Mouse (Mus musculus) cerebellum, adult 11-12 months (tissue): ENCODE data around the gene Gm13275.
"Not testable (repeated sequence)": the region's sequence is repeated elsewhere in the genome, so short reads cannot be mapped to it uniquely, and the experiment has no call there.

ENCODE experiments used
- DNase-seq: peaks from one replicate; pipeline ENCODE4 v3.0.0; 2022

The Gm13275 gene

DNA sequence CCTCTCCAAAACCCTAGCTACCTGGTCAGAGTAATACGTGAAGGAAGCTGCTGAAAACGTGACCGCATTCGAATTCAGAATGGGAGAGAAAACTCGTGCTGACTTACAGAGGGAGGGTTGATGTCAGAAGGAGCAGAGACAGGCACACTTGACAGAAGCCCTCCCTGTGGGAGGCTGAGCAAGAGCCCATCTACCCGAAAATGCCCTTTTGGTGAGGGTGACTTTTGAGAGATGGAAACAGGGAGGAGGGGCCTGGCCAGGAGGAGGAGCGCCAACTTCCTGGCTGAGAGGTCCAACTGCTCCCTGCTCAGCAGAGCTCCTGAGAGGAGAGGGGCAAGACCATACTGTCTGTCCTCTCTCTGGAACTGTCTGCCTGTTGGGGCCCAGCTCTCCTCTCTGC is 5.1 kb downstream of the Gm13275 start, which contains the start of gene Gm13285:
Gm13285 (plus strand) TSS at position 301 of the 400 bp plus-strand sequence.
- not testable (repeated sequence) for DNase-seq

DNA sequence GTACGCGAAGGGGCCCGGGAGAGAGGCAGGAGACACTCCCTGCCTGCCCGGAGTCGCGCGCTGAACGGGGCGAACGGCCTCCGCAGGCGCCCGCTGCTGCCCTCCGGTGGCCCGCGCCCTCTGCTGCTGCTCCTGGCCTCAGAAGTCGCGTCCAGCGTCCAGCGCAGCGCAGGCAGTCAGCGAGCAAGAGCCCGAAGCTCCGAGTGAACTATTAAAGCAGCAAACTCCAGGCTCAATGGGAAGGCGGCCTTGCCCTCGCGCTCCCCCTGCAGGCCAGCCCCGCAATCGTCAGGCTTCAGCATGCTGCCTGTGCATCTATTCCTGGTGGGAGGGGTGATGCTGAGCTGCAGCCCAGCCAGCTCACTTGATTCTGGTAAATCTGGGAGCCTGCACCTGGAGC is 8.7 kb downstream of the Gm13275 start, which contains the start of gene Gm13287:
Gm13287 (plus strand) TSS at position 301 of the 400 bp plus-strand sequence.
- not testable (repeated sequence) for DNase-seq

DNA sequence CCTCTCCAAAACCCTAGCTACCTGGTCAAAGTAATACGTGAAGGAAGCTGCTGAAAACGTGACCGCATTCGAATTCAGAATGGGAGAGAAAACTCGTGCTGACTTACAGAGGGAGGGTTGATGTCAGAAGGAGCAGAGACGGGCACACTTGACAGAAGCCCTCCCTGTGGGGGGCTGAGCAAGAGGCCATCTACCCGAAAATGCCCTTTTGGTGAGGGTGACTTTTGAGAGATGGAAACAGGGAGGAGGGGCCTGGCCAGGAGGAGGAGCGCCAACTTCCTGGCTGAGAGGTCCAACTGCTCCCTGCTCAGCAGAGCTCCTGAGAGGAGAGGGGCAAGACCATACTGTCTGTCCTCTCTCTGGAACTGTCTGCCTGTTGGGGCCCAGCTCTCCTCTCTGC is 10.9 kb downstream of the Gm13275 start, which contains the start of gene Gm13288:
Gm13288 (plus strand) TSS at position 301 of the 400 bp plus-strand sequence.
- not testable (repeated sequence) for DNase-seq

DNA sequence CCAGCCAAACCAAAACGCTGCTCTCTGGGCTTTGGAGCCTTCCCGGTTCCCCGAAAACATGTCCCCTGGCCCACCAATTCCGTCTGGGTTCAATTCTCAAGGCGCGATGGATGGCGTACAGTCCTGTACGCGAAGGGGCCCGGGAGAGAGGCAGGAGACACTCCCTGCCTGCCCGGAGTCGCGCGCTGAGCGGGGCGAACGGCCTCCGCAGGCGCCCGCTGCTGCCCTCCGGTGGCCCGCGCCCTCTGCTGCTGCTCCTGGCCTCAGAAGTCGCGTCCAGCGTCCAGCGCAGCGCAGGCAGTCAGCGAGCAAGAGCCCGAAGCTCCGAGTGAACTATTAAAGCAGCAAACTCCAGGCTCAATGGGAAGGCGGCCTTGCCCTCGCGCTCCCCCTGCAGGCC is 11.5 kb downstream of the Gm13275 start:
- DNase-seq = peak; percentile 39

DNA sequence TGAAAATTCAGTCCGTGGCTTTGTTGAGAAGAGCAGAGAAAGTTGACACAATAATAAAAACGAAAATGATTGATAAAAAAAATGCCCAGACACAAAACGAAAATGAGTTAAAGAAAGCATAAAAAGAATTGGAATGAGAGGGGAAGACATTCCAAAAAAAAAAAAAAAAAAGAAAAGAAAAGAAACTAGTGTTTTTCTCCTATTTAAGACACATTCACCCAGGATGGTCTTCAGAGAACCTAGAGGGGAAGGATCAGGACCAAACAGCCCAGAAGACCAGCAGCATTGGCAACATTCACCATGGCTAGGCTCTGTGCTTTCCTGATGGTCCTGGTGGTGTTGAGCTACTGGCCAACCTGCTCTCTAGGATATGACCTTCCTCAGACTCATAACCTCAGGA is 21.6 kb downstream of the Gm13275 start, which contains the start of gene Ifna7:
Ifna7 (plus strand) TSS at position 301 of the 400 bp plus-strand sequence.
- DNase-seq = no peak

DNA sequence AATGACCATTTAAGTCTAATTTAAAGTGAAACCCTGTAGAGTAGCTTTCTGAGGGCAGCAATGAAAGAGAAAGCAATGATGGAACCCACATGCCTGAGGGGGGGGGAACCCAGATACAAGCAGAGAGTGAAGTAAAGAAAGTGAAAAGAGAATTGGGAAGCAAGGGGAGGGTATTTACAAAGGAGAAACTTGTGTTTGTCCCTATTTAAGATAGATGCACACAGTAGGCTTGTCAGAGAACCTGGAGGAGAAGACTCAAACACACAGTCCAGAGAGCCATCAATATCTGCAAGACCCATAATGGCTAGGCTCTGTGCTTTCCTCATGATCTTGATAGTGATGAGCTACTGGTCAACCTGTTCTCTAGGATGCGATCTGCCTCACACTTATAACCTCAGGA is 25.4 kb downstream of the Gm13275 start, which contains the start of gene Ifna11:
Ifna11 (plus strand) TSS at position 301 of the 400 bp plus-strand sequence.
- DNase-seq = no peak

DNA sequence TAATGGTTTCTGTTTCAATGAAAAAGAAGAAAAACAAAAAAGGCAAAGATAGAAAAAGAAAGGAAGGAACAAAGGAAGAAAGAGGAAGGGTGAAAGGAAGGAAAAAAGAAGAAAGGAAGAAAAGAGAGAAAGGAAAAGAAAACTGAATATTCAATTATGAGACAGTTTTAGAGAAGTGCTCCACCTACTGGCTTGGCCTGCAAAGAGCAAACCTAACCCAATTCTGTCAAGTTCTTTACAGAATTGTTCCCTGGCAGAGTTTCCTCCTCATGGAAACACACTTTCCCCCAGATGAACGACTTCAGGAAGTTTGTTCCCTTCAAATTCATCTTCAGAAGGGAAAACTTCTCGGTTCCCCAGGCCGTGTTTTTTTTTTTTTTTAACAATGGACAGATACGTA is 28.7 kb downstream of the Gm13275 start:
- DNase-seq = no peak

DNA sequence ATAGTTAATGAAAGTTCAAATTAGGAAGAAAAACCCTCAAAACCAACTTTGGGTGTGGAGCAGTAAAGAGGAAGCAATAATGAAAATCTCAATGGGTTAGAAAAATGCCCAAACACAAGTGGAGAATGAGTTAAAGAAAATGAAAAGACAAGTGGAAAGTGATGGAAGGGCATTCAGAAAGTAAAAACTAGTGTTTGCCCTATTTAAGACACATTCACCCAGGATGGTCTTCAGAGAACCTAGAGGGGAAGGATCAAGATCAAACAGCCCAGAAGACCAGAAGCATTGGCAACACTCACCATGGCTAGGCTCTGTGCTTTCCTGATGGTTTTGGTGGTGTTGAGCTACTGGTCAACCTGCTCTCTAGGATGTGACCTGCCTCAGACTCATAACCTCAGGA is 32.8 kb downstream of the Gm13275 start, which contains the start of gene Ifna6:
Ifna6 (plus strand) TSS at position 301 of the 400 bp plus-strand sequence.
- DNase-seq = not testable (repeated sequence)

DNA sequence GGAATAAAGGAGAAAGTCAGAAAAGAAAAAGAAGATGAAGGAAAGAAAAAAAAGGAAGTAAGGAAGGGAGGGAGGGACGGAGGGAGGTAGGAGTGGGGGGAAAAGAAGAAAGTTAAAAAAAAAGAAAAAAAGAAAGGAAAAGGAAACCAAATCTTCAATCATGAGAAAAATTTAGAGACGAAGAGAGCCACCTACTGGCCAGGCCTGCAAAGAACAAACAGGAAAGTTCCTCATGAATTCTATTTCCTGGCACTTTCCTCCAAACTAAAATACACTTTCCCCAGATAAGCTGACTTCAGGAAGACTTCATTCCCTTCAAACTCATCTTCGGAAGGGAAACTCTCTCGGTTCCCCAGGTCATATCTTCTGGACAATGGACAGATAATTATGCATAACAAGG is 36.2 kb downstream of the Gm13275 start:
- DNase-seq = no peak

DNA sequence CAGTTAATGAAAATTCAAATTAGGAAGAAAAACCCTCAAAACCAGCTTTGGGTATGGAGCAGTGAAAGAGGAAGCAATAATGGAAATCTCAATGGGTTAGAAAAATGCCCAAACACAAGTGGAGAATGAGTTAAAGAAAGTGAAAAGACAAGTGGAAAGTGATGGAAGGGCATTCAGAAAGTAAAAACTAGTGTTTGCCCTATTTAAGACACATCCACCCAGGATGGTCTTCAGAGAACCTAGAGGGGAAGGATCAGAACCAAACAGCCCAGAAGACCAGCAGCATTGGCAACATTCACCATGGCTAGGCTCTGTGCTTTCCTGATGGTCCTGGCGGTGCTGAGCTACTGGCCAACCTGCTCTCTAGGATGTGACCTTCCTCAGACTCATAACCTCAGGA is 40.9 kb downstream of the Gm13275 start, which contains the start of gene Ifna5:
Ifna5 (plus strand) TSS at position 301 of the 400 bp plus-strand sequence.
- DNase-seq = not testable (repeated sequence)

DNA sequence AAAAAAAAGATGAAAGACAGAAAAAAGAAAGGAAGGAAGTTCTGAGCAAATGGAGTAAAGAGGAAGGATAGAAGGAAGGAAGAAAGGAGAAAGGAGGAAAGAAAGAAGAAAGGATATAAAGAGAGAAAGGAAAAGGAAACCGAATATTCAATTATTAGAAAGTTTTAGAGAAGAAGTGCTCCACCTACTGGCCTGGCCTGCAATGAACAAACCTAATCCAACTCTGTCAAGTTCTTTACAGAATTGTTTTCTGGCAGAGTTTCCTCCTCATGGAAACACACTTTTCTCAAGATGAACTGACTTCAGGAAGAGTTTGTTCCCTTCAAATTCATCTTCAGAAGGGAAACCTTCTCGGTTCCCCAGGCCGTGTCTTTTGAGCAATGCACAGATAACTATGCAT is 44.5 kb downstream of the Gm13275 start:
- no peak for DNase-seq

DNA sequence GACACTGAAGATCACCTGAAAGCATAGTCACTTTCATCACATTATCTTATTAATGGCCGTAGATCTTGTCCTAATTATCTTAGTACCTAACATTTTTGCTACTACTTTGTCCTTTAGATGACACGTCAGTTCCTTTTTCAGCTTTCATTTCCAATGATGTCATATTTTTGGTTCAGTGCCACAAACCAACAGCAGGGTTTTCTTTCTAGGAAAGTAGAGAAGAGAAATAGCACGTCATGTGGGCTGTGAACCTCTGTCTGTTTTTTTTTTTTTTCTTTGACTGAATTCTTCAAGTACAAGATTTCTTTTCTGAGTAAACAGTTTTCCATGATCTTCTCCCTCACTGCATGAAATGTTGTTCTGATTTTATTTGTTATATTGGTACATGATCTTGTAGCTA is 45.8 kb downstream of the Gm13275 start:
- DNase-seq = no peak

DNA sequence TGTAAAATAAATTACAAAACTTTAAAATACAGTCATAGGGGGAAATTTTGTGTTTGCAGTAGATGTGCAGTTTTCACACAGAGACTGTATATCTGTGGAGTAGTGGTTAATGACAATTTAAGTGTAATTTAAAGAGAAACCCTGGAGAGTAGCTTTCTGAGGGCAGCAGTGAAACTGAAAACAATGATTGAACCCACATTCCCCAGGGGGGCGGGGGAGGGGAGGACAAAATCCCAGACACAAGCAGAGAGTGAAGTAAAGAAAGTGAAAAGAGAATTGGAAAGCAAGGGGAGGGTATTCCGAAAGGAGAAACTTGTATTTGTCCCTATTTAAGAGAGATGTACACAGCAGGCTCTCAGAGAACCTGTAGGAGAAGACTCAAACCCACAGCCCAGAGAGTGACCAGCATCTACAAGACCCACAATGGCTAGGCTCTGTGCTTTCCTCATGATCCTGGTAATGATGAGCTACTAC is 47.2 kb downstream of the Gm13275 start, which contains the start of gene Ifna4:
Ifna4 (plus strand) TSS at position 424 of the 474 bp plus-strand sequence.
- DNase-seq = no peak
